Mouse (Mus musculus) cerebellum, adult 2 months (tissue): Measurements from ENCODE around the gene Siae.

Source experiments
- CTCF ChIP-seq: fragments of 200-500 bp; IDR thresholded peaks from 2 replicates; pipeline ENCODE4 v1.5.1; 2011; ENCODE audit warnings: low read depth, mild to moderate bottlenecking, control low read depth, low read length, moderate library complexity, borderline replicate concordance; ENCODE audit not compliant: insufficient read depth
- POLR2A ChIP-seq: fragments of 200-500 bp; IDR thresholded peaks from 2 replicates; pipeline ENCODE4 v1.6.1; 2011; ENCODE audit warnings: low read length, control low read depth, borderline replicate concordance; ENCODE audit not compliant: insufficient read depth

- TF ChIP-seq CTCF, result no peak
- no peak for TF ChIP-seq POLR2A
Measured at GRCm38 (mm10) chr9:37551751-37552531, 3.6 kb upstream of the Siae start.
